Mouse (Mus musculus): ENCODE results near the gene Gsc.

Gsc gene

GRCm38 (mm10) chr12:104472601-104473424 is at the start of gene Gsc:
Gene Gsc, minus strand, starts transcription at chr12:104473330.
- DNase-seq (ENCODE audit: extremely low read depth, low read depth), result no peak

GRCm38 (mm10) chr12:104519721-104520120 is 46.6 kb upstream of the Gsc start:
- DNase-seq (ENCODE audit: extremely low read depth, low read depth), result no peak

GRCm38 (mm10) chr12:104507911-104508310 is 34.8 kb upstream of the Gsc start:
- DNase-seq (ENCODE audit: extremely low read depth, low read depth), result no peak

- no peak for DNase-seq (ENCODE audit: extremely low read depth, low read depth)
These were observed 18.9 kb upstream of the Gsc start for GRCm38 (mm10) chr12:104492009-104492408.

- no peak for DNase-seq (ENCODE audit: extremely low read depth, low read depth)
These were observed 13.1 kb upstream of the Gsc start for GRCm38 (mm10) chr12:104486205-104486604.

- DNase-seq (ENCODE audit: extremely low read depth, low read depth), result no peak
These were observed 12.0 kb upstream of the Gsc start for GRCm38 (mm10) chr12:104485161-104485560.

- DNase-seq (ENCODE audit: extremely low read depth, low read depth), result no peak
These were observed 7.9 kb upstream of the Gsc start for GRCm38 (mm10) chr12:104481007-104481406.

- no peak for DNase-seq (ENCODE audit: extremely low read depth, low read depth)
These were observed 5.1 kb upstream of the Gsc start for GRCm38 (mm10) chr12:104478193-104478592.

GRCm38 (mm10) chr12:104477501-104477900 is 4.4 kb upstream of the Gsc start:
- DNase-seq (ENCODE audit: extremely low read depth, low read depth), result no peak

GRCm38 (mm10) chr12:104477066-104477465 is 3.9 kb upstream of the Gsc start:
- DNase-seq (ENCODE audit: extremely low read depth, low read depth), result no peak

- DNase-seq (ENCODE audit: extremely low read depth, low read depth), result no peak
These were observed 2.8 kb upstream of the Gsc start for GRCm38 (mm10) chr12:104475946-104476345.

GRCm38 (mm10) chr12:104474881-104475740 is 2.0 kb upstream of the Gsc start:
- DNase-seq (ENCODE audit: extremely low read depth, low read depth), result no peak

- DNase-seq (ENCODE audit: extremely low read depth, low read depth), result no peak
These were observed 1.2 kb upstream of the Gsc start for GRCm38 (mm10) chr12:104474191-104474871.

- no peak for DNase-seq (ENCODE audit: extremely low read depth, low read depth)
These were observed 362 bp upstream of the Gsc start for GRCm38 (mm10) chr12:104473492-104473891.

GRCm38 (mm10) chr12:104472218-104472525 is 958 bp downstream of the Gsc start:
- no peak for DNase-seq (ENCODE audit: extremely low read depth, low read depth)

- DNase-seq (ENCODE audit: extremely low read depth, low read depth), result no peak
These were observed 1.5 kb downstream of the Gsc start for GRCm38 (mm10) chr12:104471351-104472217.

GRCm38 (mm10) chr12:104470646-104471045 is 2.5 kb downstream of the Gsc start:
- no peak for DNase-seq (ENCODE audit: extremely low read depth, low read depth)

GRCm38 (mm10) chr12:104468783-104469182 is 4.3 kb downstream of the Gsc start:
- no peak for DNase-seq (ENCODE audit: extremely low read depth, low read depth)

GRCm38 (mm10) chr12:104467372-104467771 is 5.8 kb downstream of the Gsc start:
- no peak for DNase-seq (ENCODE audit: extremely low read depth, low read depth)

- no peak for DNase-seq (ENCODE audit: extremely low read depth, low read depth)
These were observed 6.2 kb downstream of the Gsc start for GRCm38 (mm10) chr12:104466930-104467329.

- no peak for DNase-seq (ENCODE audit: extremely low read depth, low read depth)
These were observed 11.8 kb downstream of the Gsc start for GRCm38 (mm10) chr12:104461372-104461771.

Measured in MEL-GATA-1-ER (cell line).